Mouse (Mus musculus): ENCODE data around the gene Etl4. TPM values are rescaled to one million over a fixed set of nuclear protein-coding genes. Genes with fewer than 3 reads are reported as not detected.

Etl4 gene
- polyA plus RNA-seq, 2 experiments, result 2.2 to 2.3 TPM

GRCm38 (mm10) chr2:20537785-20538184 is 628.2 kb downstream of the Etl4 start:
- Histone ChIP-seq H3K4me1 (replicated peaks; ENCODE audit: control insufficient read depth in 2 of 2, insufficient read depth in 2 of 2, low read length in 1 of 2) (no peaks in the 10 kb centered on the region), H3K4me2 (ENCODE audit: low read depth) (no peak overlapping the region), H3K27ac (no peak overlapping the region), H3K36me3 (replicated peaks; ENCODE audit: control insufficient read depth, insufficient read depth, low read depth) (no peaks in the 10 kb centered on the region), H3K9ac (replicated peaks) (no peak overlapping the region), H3K27me3 (ENCODE audit: control insufficient read depth, insufficient read depth, low read length) (no peaks in the 10 kb centered on the region), H3K9me3 (ENCODE audit: control insufficient read depth, low read length) (no peaks in the 10 kb centered on the region), H3K4me3 (ENCODE audit: insufficient read depth in 1 of 2, low read depth in 2 of 2, low read length in 2 of 2) (no peak overlapping the region)
- TF ChIP-seq CTCF (IDR thresholded peaks at IDR 0.05; ENCODE audit: low read depth) (no peak), EP300 (IDR thresholded peaks at IDR 0.05; ENCODE audit: low read depth) (no peak)
- no peak for ATAC-seq (ENCODE audit: insufficient read depth)
- WGBS (ENCODE audit: insufficient replicate concordance), result 64% methylated on average over 6 of the region's 6 CpGs
- DNase-seq (ENCODE audit: low read depth in 3 of 3, low spot score in 3 of 3), result no peak

- TF ChIP-seq EP300 (IDR thresholded peaks at IDR 0.05; ENCODE audit: low read depth), result no peak
- TF ChIP-seq CTCF (IDR thresholded peaks at IDR 0.05; ENCODE audit: low read depth), result no peak
- Histone ChIP-seq H3K36me3 (replicated peaks; ENCODE audit: control insufficient read depth, insufficient read depth, low read depth) (no peaks in the 10 kb centered on the region), H3K4me2 (ENCODE audit: low read depth) (no peak overlapping the region), H3K27me3 (ENCODE audit: control insufficient read depth, insufficient read depth, low read length) (no peaks in the 10 kb centered on the region), H3K9me3 (ENCODE audit: control insufficient read depth, low read length) (no peaks in the 10 kb centered on the region), H3K9ac (replicated peaks) (no peak overlapping the region), H3K4me1 (replicated peaks; ENCODE audit: control insufficient read depth in 2 of 2, insufficient read depth in 2 of 2, low read length in 1 of 2) (no peaks in the 10 kb centered on the region), H3K4me3 (ENCODE audit: insufficient read depth in 1 of 2, low read depth in 2 of 2, low read length in 2 of 2) (no peak overlapping the region), H3K27ac (no peak overlapping the region)
- DNase-seq (ENCODE audit: low read depth in 3 of 3, low spot score in 3 of 3) (no peak), ATAC-seq (ENCODE audit: insufficient read depth) (no peak)
- WGBS (ENCODE audit: insufficient replicate concordance), result 69% methylated on average over 4 of the region's 4 CpGs
Observed at GRCm38 (mm10) chr2:20538871-20539270, 629.3 kb downstream of the Etl4 start.

GRCm38 (mm10) chr2:20541261-20541660 is 631.7 kb downstream of the Etl4 start:
- H3K36me3 ChIP-seq (replicated peaks; ENCODE audit: control insufficient read depth, insufficient read depth, low read depth), result no peaks in the 10 kb centered on the region
- H3K4me3 ChIP-seq (ENCODE audit: insufficient read depth in 1 of 2, low read depth in 2 of 2, low read length in 2 of 2), result no peak overlapping the region
- TF ChIP-seq EP300 (IDR thresholded peaks at IDR 0.05; ENCODE audit: low read depth), result no peak
- TF ChIP-seq CTCF (IDR thresholded peaks at IDR 0.05; ENCODE audit: low read depth), result no peak
- no peaks in the 10 kb centered on the region for H3K27me3 ChIP-seq (ENCODE audit: control insufficient read depth, insufficient read depth, low read length)
- DNase-seq (ENCODE audit: low read depth in 3 of 3, low spot score in 3 of 3) (no peak), ATAC-seq (ENCODE audit: insufficient read depth) (no peak)
- no peak overlapping the region for H3K27ac ChIP-seq
- H3K9ac ChIP-seq (replicated peaks), result no peak overlapping the region
- no peaks in the 10 kb centered on the region; a peak in 1 of 4 replicates for H3K4me1 ChIP-seq (replicated peaks; ENCODE audit: control insufficient read depth in 2 of 2, insufficient read depth in 2 of 2, low read length in 1 of 2)
- no peaks in the 10 kb centered on the region for H3K9me3 ChIP-seq (ENCODE audit: control insufficient read depth, low read length)
- no peak overlapping the region for H3K4me2 ChIP-seq (ENCODE audit: low read depth)

GRCm38 (mm10) chr2:20542286-20542685 is 632.7 kb downstream of the Etl4 start:
- TF ChIP-seq EP300 (IDR thresholded peaks at IDR 0.05; ENCODE audit: low read depth) (no peak), CTCF (IDR thresholded peaks at IDR 0.05; ENCODE audit: low read depth) (no peak)
- ATAC-seq (ENCODE audit: insufficient read depth), result no peak

GRCm38 (mm10) chr2:20545624-20546023 is 636.0 kb downstream of the Etl4 start:
- ATAC-seq (ENCODE audit: insufficient read depth) (no peak), DNase-seq (ENCODE audit: low read depth in 3 of 3, low spot score in 3 of 3) (no peak)
- H3K9me3 ChIP-seq (ENCODE audit: control insufficient read depth, low read length), result no peaks in the 10 kb centered on the region
- no peak overlapping the region for H3K27ac ChIP-seq
- no peak overlapping the region for H3K4me2 ChIP-seq (ENCODE audit: low read depth)
- no peaks in the 10 kb centered on the region; a peak in 2 of 4 replicates for H3K4me1 ChIP-seq (replicated peaks; ENCODE audit: control insufficient read depth in 2 of 2, insufficient read depth in 2 of 2, low read length in 1 of 2)
- WGBS (ENCODE audit: insufficient replicate concordance), result 35% methylated on average over 2 of the region's 2 CpGs
- H3K27me3 ChIP-seq (ENCODE audit: control insufficient read depth, insufficient read depth, low read length), result no peaks in the 10 kb centered on the region
- no peaks in the 10 kb centered on the region for H3K36me3 ChIP-seq (replicated peaks; ENCODE audit: control insufficient read depth, insufficient read depth, low read depth)
- no peak for TF ChIP-seq EP300 (IDR thresholded peaks at IDR 0.05; ENCODE audit: low read depth)
- no peak overlapping the region for H3K9ac ChIP-seq (replicated peaks)
- no peak overlapping the region for H3K4me3 ChIP-seq (ENCODE audit: insufficient read depth in 1 of 2, low read depth in 2 of 2, low read length in 2 of 2)

More at GRCm38 (mm10) chr2:20542286-20542685, 632.7 kb downstream of the Etl4 start:
- Histone ChIP-seq H3K9ac (replicated peaks) (no peak overlapping the region), H3K9me3 (ENCODE audit: control insufficient read depth, low read length) (no peaks in the 10 kb centered on the region), H3K4me2 (ENCODE audit: low read depth) (0 out of 2 replicates have a peak overlapping the region, but pooled peaks have one; percentile 11), H3K4me3 (ENCODE audit: insufficient read depth in 1 of 2, low read depth in 2 of 2, low read length in 2 of 2) (no peak overlapping the region), H3K27me3 (ENCODE audit: control insufficient read depth, insufficient read depth, low read length) (no peaks in the 10 kb centered on the region), H3K4me1 (replicated peaks; ENCODE audit: control insufficient read depth in 2 of 2, insufficient read depth in 2 of 2, low read length in 1 of 2) (no peaks in the 10 kb centered on the region; a peak in 2 of 4 replicates), H3K36me3 (replicated peaks; ENCODE audit: control insufficient read depth, insufficient read depth, low read depth) (no peaks in the 10 kb centered on the region), H3K27ac (no peak overlapping the region)
- DNase-seq (ENCODE audit: low read depth in 3 of 3, low spot score in 3 of 3), result no peak
- 60% methylated on average over 7 of the region's 7 CpGs for WGBS (ENCODE audit: insufficient replicate concordance)

Measured in liver, embryonic 14.5 days (tissue).